Mouse (Mus musculus) kidney, adult 2 months (tissue): Measurements from ENCODE around the gene Pgbd5.

Experiments used
- CTCF ChIP-seq: fragments of 200-500 bp; conservative IDR thresholded peaks from 2 replicates; pipeline ENCODE4 v1.5.1; 2011; ENCODE audit warnings: low read depth, mild to moderate bottlenecking, control low read depth, low read length, moderate library complexity, mixed read lengths; ENCODE audit not compliant: insufficient read depth, insufficient read length
- POLR2A ChIP-seq: fragments of 200-500 bp; IDR thresholded peaks from one replicate; pipeline ENCODE4 v1.6.1; 2011; ENCODE audit warnings: low read depth, low read length, control low read depth

GRCm38 (mm10) chr8:124439558-124439957, at the start of gene Pgbd5:
- TF ChIP-seq CTCF (no peak), POLR2A (no peak)
